Mouse (Mus musculus) lung, adult 2 months (tissue): ENCODE data around the gene Pde6d.

Experiments
- CTCF ChIP-seq: fragments of 200-500 bp; IDR thresholded peaks from 2 replicates; pipeline ENCODE4 v1.5.1; 2011; ENCODE audit warnings: mild to moderate bottlenecking, low read length, control low read depth; ENCODE audit not compliant: insufficient read depth
- POLR2A ChIP-seq: fragments of 200-500 bp; IDR thresholded peaks from 2 replicates; pipeline ENCODE4 v1.6.1; 2011; ENCODE audit warnings: low read depth, mild to moderate bottlenecking, control low read depth, low read length, borderline replicate concordance; ENCODE audit errors: extremely low read depth

- TF ChIP-seq CTCF (no peak), POLR2A (no peak)
These were observed 39.8 kb downstream of the Pde6d start for GRCm38 (mm10) chr1:86542584-86542983.
